Mouse (Mus musculus) CH12.LX (cell line): ENCODE data around the gene Dag1.

Experiments
- BHLHE40 ChIP-seq: IDR thresholded peaks from 2 replicates; pipeline ENCODE4 v1.6.1; 2011; ENCODE audit warnings: mild to moderate bottlenecking, low read depth, low read length, improper control_type of control experiment
- CTCF ChIP-seq, 2 experiments: IDR thresholded peaks in 1 of 2; conservative IDR thresholded peaks in 1 of 2; 2 replicates each; pipeline ENCODE4 v1.5.1; 2011 to 2012; ENCODE audit warnings: low read depth in 2 of 2, low read length in 2 of 2, improper control_type of control experiment in 1 of 2, inconsistent platforms in 1 of 2, mild to moderate bottlenecking in 1 of 2, moderate library complexity in 1 of 2
- EP300 ChIP-seq: IDR thresholded peaks from 2 replicates; pipeline ENCODE4 v1.6.1; 2011; ENCODE audit warnings: low read length, improper control_type of control experiment
- JUN ChIP-seq: IDR thresholded peaks from 2 replicates; pipeline ENCODE4 v1.6.1; 2011; ENCODE audit warnings: low read depth, mild to moderate bottlenecking, low read length, improper control_type of control experiment, moderate library complexity; ENCODE audit not compliant: insufficient read depth
- KAT2A ChIP-seq: IDR thresholded peaks from 2 replicates; pipeline ENCODE4 v1.6.1; 2012; ENCODE audit warnings: low read length, improper control_type of control experiment, inconsistent platforms; ENCODE audit not compliant: insufficient replicate concordance
- MAFK ChIP-seq: IDR thresholded peaks from 2 replicates; pipeline ENCODE4 v1.6.1; 2011; ENCODE audit warnings: low read length, improper control_type of control experiment; ENCODE audit not compliant: insufficient replicate concordance
- MAZ ChIP-seq: IDR thresholded peaks from 2 replicates; pipeline ENCODE4 v1.6.1; 2012; ENCODE audit warnings: low read depth, mild to moderate bottlenecking, inconsistent platforms, low read length, improper control_type of control experiment, moderate library complexity
- MXI1 ChIP-seq: IDR thresholded peaks from 2 replicates; pipeline ENCODE4 v1.6.1; 2011; ENCODE audit warnings: mild to moderate bottlenecking, low read depth, low read length, improper control_type of control experiment
- MYC ChIP-seq: IDR thresholded peaks from 2 replicates; pipeline ENCODE4 v1.6.1; 2011; ENCODE audit warnings: low read depth, mild to moderate bottlenecking, improper control_type of control experiment, low read length
- POLR2A ChIP-seq: IDR thresholded peaks from 2 replicates; pipeline ENCODE4 v1.6.1; 2011; ENCODE audit warnings: low read depth, mild to moderate bottlenecking, improper control_type of control experiment, low read length
- RCOR1 ChIP-seq: conservative IDR thresholded peaks from 2 replicates; pipeline ENCODE4 v1.6.1; 2012; ENCODE audit warnings: low read depth, mild to moderate bottlenecking, inconsistent platforms, low read length, improper control_type of control experiment
- TCF12 ChIP-seq: IDR thresholded peaks from 2 replicates; pipeline ENCODE4 v1.6.1; 2014; ENCODE audit warnings: low read depth, mild to moderate bottlenecking, inconsistent platforms, low read length, improper control_type of control experiment
- USF2 ChIP-seq: conservative IDR thresholded peaks from 2 replicates; pipeline ENCODE4 v1.6.1; 2011; ENCODE audit warnings: low read depth, low read length, improper control_type of control experiment
- ZMIZ1 ChIP-seq: IDR thresholded peaks from 2 replicates; pipeline ENCODE4 v1.6.1; 2012; ENCODE audit warnings: low read depth, mild to moderate bottlenecking, inconsistent platforms, low read length, improper control_type of control experiment

DNA sequence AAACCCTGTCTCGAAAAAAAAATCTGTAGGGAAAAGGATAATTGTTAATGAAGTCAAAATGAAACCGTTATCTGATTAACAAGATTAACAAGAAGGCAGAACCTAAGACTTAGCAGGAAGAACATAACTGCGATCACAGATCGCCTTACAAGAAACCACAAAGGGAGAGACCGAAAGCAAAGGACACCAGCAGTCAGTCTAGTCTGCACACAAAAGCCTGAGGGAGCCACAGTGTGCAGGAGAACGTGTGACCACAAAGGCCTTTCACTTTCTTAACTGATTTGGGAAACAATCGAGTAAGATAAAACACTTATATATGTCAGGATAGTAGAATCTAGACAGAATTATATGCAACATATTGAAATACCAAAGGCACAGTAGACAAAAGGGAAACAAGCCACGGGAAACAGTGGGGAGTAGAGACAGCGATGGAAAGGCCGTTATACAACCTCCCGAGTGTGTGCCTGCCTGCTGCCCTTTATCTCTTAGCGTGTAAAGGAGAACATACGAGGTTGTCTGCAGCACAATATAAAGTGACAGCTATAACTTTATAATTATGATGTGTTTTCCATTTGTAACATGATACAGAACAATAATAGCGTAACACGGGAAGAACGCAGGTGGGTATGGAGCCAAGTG, 100.0 kb downstream of the Dag1 start:
- TF ChIP-seq EP300 (no peak), CTCF (conservative IDR thresholded peaks at IDR 0.05 in 1 of 2, IDR thresholded peaks at IDR 0.05 in 1 of 2; ENCODE audit: low read depth in 2 of 2, low read length in 2 of 2) (no peak), BHLHE40 (peak; percentile 39), ZMIZ1 (no peak), USF2 (no peak), TCF12 (no peak), RCOR1 (no peak), MXI1 (no peak), KAT2A (no peak), POLR2A (no peak), JUN (no peak), MAZ (no peak), MAFK (no peak), MYC (no peak)
